Mouse (Mus musculus) Patski (cell line): Measurements from ENCODE around the gene Inpp5f. TPM values are rescaled to one million over a fixed set of nuclear protein-coding genes. Genes with fewer than 3 reads are reported as not detected.

Experiments
- ATAC-seq: fragments of 100-300 bp; one replicate; pipeline ENCODE4 v1.8.0; 2021
- CTCF ChIA-PET: fragments of 350-600 bp; sonication (Branson Sonifier 250); formaldehyde crosslinking; loops from one replicate; lab custom pipeline; 2022; ENCODE audit warnings: inconsistent platforms; lab: Charles Lee
- POLR2A ChIA-PET: fragments of 350-600 bp; sonication (Branson Sonifier 250); formaldehyde crosslinking; loops from one replicate; lab custom pipeline; 2022; ENCODE audit warnings: antibody characterized with exemption, inconsistent platforms; lab: Charles Lee
- DNase-seq: peaks from one replicate; pipeline ENCODE4 v3.0.0-alpha.2; 2011; ENCODE audit warnings: low read depth, low spot score
- H3K27me3 ChIP-seq: fragments of 371-371 bp; one replicate; pipeline ENCODE4 v1.5.1; 2021
- CTCF ChIP-seq: fragments of 100-300 bp; IDR thresholded peaks from one replicate; pipeline ENCODE4 v1.5.1; 2021
- in situ Hi-C: fragments of 300-500 bp; cut with MboI; formaldehyde crosslinking; loops from 3 replicates; pipeline ENCODE4 v1.11.1; 2018; ENCODE audit warnings: low pct_unique_long_range_greater_than_20kb, mixed read lengths
- polyA plus RNA-seq: library from polyadenylated mRNA; unstranded; gene quantifications from one replicate; pipeline ENCODE4 v1.2.3, GENCODE M21; 2021

Inpp5f gene
- polyA plus RNA-seq, 1 experiment from 2014 or later, result 44.3 TPM

- CTCF ChIA-PET, result interaction anchor here (1.5 to 2.0 kb wide), 3 partner anchors 9 to 13 kb away, joined by 3 to 6 read pairs (median 4); no protein-coding TSS in a partner anchor
- no peak for TF ChIP-seq CTCF
- H3K27me3 ChIP-seq, result no peaks in the 10 kb centered on the region
- in situ Hi-C loops, result no loop called here
- no peak for ATAC-seq
- POLR2A ChIA-PET, result interaction anchor here (0.7 kb wide), 1 partner anchor 147 kb away, joined by 7 read pairs; no protein-coding TSS in a partner anchor
- DNase-seq, result no peak
Measured at GRCm38 (mm10) chr7:128577607-128578006, 33.5 kb upstream of the Inpp5f start.

GRCm38 (mm10) chr7:128578199-128578945, 32.8 kb upstream of the Inpp5f start:
- no peak for ATAC-seq
- no peaks in the 10 kb centered on the region for H3K27me3 ChIP-seq
- CTCF ChIA-PET, result interaction anchor here (1.8 to 2.0 kb wide), 2 partner anchors 10 to 12 kb away, joined by 4 to 6 read pairs; no protein-coding TSS in a partner anchor
- no peak for DNase-seq
- POLR2A ChIA-PET, result no interaction called here
- in situ Hi-C loops, result no loop called here
- TF ChIP-seq CTCF, result no peak

- DNase-seq (no peak), ATAC-seq (no peak)
- POLR2A ChIA-PET, result no interaction called here
- CTCF ChIA-PET, result no interaction called here
- H3K27me3 ChIP-seq, result no peaks in the 10 kb centered on the region
- no peak for TF ChIP-seq CTCF
- in situ Hi-C loops, result no loop called here
Measured at GRCm38 (mm10) chr7:128579381-128579780, 31.7 kb upstream of the Inpp5f start.

- ChIA-PET POLR2A (no interaction called here), CTCF (interaction anchor here (0.8 kb wide), 2 partner anchors 8 to 19 kb away, joined by 3 read pairs; no protein-coding TSS in a partner anchor)
- no peak for DNase-seq
- in situ Hi-C loops, result loop anchor here (5.0 kb wide), 1 partner anchor 58 kb away; the partner anchor contains the start of gene Bag3
- H3K27me3 ChIP-seq, result no peaks in the 10 kb centered on the region
- TF ChIP-seq CTCF, result no peak
- ATAC-seq, result no peak
Measured at GRCm38 (mm10) chr7:128580318-128580717, 30.8 kb upstream of the Inpp5f start.

GRCm38 (mm10) chr7:128581864-128582484, 29.2 kb upstream of the Inpp5f start:
- in situ Hi-C loops, result loop anchor here (5.0 kb wide), 1 partner anchor 60 kb away; the partner anchor contains the start of gene Bag3
- no peaks in the 10 kb centered on the region for H3K27me3 ChIP-seq
- TF ChIP-seq CTCF, result no peak
- ChIA-PET CTCF (no interaction called here), POLR2A (no interaction called here)
- ATAC-seq (no peak), DNase-seq (no peak)

GRCm38 (mm10) chr7:128583213-128583948, 27.7 kb upstream of the Inpp5f start:
- ChIA-PET POLR2A (interaction anchor here (0.6 kb wide), 1 partner anchor 59 kb away, joined by 3 read pairs; no protein-coding TSS in a partner anchor), CTCF (no interaction called here)
- DNase-seq, result peak; percentile 87
- H3K27me3 ChIP-seq, result no peaks in the 10 kb centered on the region
- in situ Hi-C loops, result loop anchor here (5.0 kb wide), 1 partner anchor 61 kb away; the partner anchor contains the start of gene Bag3
- peak; percentile 88 for ATAC-seq
- peak; percentile 15 for TF ChIP-seq CTCF

- POLR2A ChIA-PET, result no interaction called here
- in situ Hi-C loops, result no loop called here
- TF ChIP-seq CTCF, result no peak
- CTCF ChIA-PET, result interaction anchor here (1.1 to 1.7 kb wide), 2 partner anchors 11 to 23 kb away, joined by 3 to 5 read pairs; partner anchors contain the start of gene Inpp5f
- no peak for ATAC-seq
- DNase-seq, result no peak
- H3K27me3 ChIP-seq, result no peaks in the 10 kb centered on the region
Measured at GRCm38 (mm10) chr7:128587334-128587933, 23.7 kb upstream of the Inpp5f start.

- DNase-seq (no peak), ATAC-seq (no peak)
- in situ Hi-C loops, result loop anchor here (10.0 kb wide), 1 partner anchor 117 kb away; no protein-coding TSS in a partner anchor
- ChIA-PET CTCF (interaction anchor here (0.7 to 1.5 kb wide), 3 partner anchors 10 to 72 kb away, joined by 3 to 6 read pairs (median 4); no protein-coding TSS in a partner anchor), POLR2A (interaction anchor here (0.7 kb wide), 1 partner anchor 32 kb away, joined by 3 read pairs; no protein-coding TSS in a partner anchor)
- no peaks in the 10 kb centered on the region for H3K27me3 ChIP-seq
- no peak for TF ChIP-seq CTCF
Measured at GRCm38 (mm10) chr7:128591345-128592084, 19.6 kb upstream of the Inpp5f start.
